Mouse (Mus musculus) embryonic fibroblast, embryonic 13.5 days (primary cell): ENCODE data around the gene Fam20a.

Experiments used
- CTCF ChIP-seq: IDR thresholded peaks from 2 replicates; pipeline ENCODE4 v1.5.1; 2011; ENCODE audit warnings: mild to moderate bottlenecking, control low read depth, low read length, moderate library complexity, borderline replicate concordance; ENCODE audit not compliant: insufficient read depth
- POLR2A ChIP-seq: IDR thresholded peaks from 2 replicates; pipeline ENCODE4 v1.6.1; 2011; ENCODE audit warnings: low read depth, mild to moderate bottlenecking, control low read depth, low read length, moderate library complexity

GRCm38 (mm10) chr11:109760063-109760462 is 38.0 kb upstream of the Fam20a start:
- TF ChIP-seq CTCF (no peak), POLR2A (no peak)
